Comparison of ENCODE assay signal across 11 mouse cellular contexts in the genomic region with DNA sequence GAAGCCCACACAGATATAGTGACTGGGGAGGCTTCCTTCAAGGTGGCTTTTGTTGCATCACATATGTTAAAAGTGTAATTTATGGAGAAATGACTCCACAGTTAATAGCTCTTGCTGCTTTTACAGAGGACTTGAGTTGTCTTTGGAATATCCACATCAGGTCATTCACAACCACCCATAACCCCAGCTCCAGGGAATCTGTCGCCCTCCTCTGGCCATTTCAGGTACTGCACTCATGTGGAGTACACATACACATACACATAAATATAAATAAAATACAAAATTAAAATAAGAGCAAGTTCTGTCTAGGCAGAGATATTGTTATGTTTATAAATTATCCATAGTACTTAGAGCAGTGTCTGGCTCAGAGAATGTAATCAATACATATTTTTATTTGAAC.
DNase-seq lines count a peak whose midpoint lies in the region; ATAC-seq and TF ChIP-seq lines count a peak whose summit lies in the region.
"Had no signal": no experiment of that assay in that cellular context is flagged by ENCODE, and none has a peak within 500 bp of the region (broad histone marks: within the 10 kb centered on the region; RNA-seq: fewer than 3 reads in every experiment).

No protein-coding gene starts in this region.

- no peak overlapping the region for H3K4me2 ChIP-seq in liver, embryonic 12.5 days
- H3K4me2 ChIP-seq: embryonic facial prominence, embryonic 13.5 days had no signal

- H3K9me3 ChIP-seq in liver, embryonic 12.5 days (replicated peaks): no peaks in the 10 kb centered on the region
- H3K9me3 ChIP-seq in ES-Bruce4 (replicated peaks; ENCODE audit: control insufficient read depth, insufficient read depth, low read length, poor library complexity, severe bottlenecking): no peaks in the 10 kb centered on the region
- no peaks in the 10 kb centered on the region for H3K9me3 ChIP-seq in embryonic facial prominence, embryonic 10.5 days
- H3K9me3 ChIP-seq: embryonic facial prominence, embryonic 13.5 days had no signal

- no peak for TF ChIP-seq EP300 in ES-Bruce4 (IDR thresholded peaks at IDR 0.05; ENCODE audit: insufficient read depth, low read depth, low read length)

- ATAC-seq in liver, embryonic 12.5 days: no peak
- ATAC-seq: hindbrain, embryonic 16.5 days had no signal

- TF ChIP-seq POLR2A in liver, adult 2 months (IDR thresholded peaks at IDR 0.05; ENCODE audit: extremely low read depth, insufficient read depth, low read length): no peak
- TF ChIP-seq POLR2A in ES-Bruce4 (IDR thresholded peaks at IDR 0.05; ENCODE audit: insufficient read depth, low read length): no peak

- 28% methylated on average over 1 of the region's 1 CpGs for WGBS in liver, adult 2 months
- WGBS in liver, embryonic 12.5 days (ENCODE audit: insufficient replicate concordance): 26% methylated on average over 1 of the region's 1 CpGs
- 33% methylated on average over 1 of the region's 1 CpGs for WGBS in embryonic facial prominence, embryonic 10.5 days

- no peaks in the 10 kb centered on the region for H3K36me3 ChIP-seq in liver, adult 2 months (ENCODE audit: control insufficient read depth, insufficient read depth, low read length)
- no peaks in the 10 kb centered on the region for H3K36me3 ChIP-seq in liver, embryonic 12.5 days
- no peaks in the 10 kb centered on the region for H3K36me3 ChIP-seq in ES-Bruce4 (ENCODE audit: control insufficient read depth, insufficient read depth, low read length, poor library complexity, severe bottlenecking)
- no peaks in the 10 kb centered on the region for H3K36me3 ChIP-seq in embryonic facial prominence, embryonic 10.5 days (replicated peaks)
- H3K36me3 ChIP-seq: embryonic facial prominence, embryonic 13.5 days had no signal

- H3K9ac ChIP-seq in liver, adult 2 months (ENCODE audit: low read depth, low read length): no peak overlapping the region
- H3K9ac ChIP-seq in liver, embryonic 12.5 days: no peak overlapping the region
- H3K9ac ChIP-seq in ES-Bruce4 (ENCODE audit: low read depth, poor library complexity, severe bottlenecking): no peak overlapping the region
- H3K9ac ChIP-seq: embryonic facial prominence, embryonic 13.5 days had no signal

- no peaks in the 10 kb centered on the region for H3K27me3 ChIP-seq in liver, adult 2 months (ENCODE audit: control insufficient read depth, insufficient read depth, low read length)
- H3K27me3 ChIP-seq in liver, embryonic 12.5 days (replicated peaks): no peaks in the 10 kb centered on the region
- no peaks in the 10 kb centered on the region for H3K27me3 ChIP-seq in ES-Bruce4 (ENCODE audit: control insufficient read depth, insufficient read depth, low read length, poor library complexity, severe bottlenecking)
- H3K27me3 ChIP-seq in embryonic facial prominence, embryonic 10.5 days (replicated peaks; ENCODE audit: low read depth, poor library complexity, severe bottlenecking): no peaks in the 10 kb centered on the region
- H3K27me3 ChIP-seq: embryonic facial prominence, embryonic 13.5 days had no signal

- H3K27ac ChIP-seq in gastrocnemius, adult 2 months: no peak overlapping the region
- no peak overlapping the region for H3K27ac ChIP-seq in liver, adult 2 months (replicated peaks; ENCODE audit: insufficient read depth, low read depth, low read length)
- H3K27ac ChIP-seq in liver, embryonic 12.5 days: no peak overlapping the region
- H3K27ac ChIP-seq in ES-Bruce4 (ENCODE audit: insufficient read depth, low read length): no peak overlapping the region
- H3K27ac ChIP-seq in embryonic facial prominence, embryonic 10.5 days (replicated peaks): no peak overlapping the region
- H3K27ac ChIP-seq: embryonic facial prominence, embryonic 13.5 days had no signal

- H3K4me3 ChIP-seq in gastrocnemius, adult 2 months: no peak overlapping the region
- no peak overlapping the region for H3K4me3 ChIP-seq in liver, adult 2 months (ENCODE audit: insufficient read depth, low read depth, low read length)
- H3K4me3 ChIP-seq in liver, embryonic 12.5 days: no peak overlapping the region
- no peak overlapping the region for H3K4me3 ChIP-seq in ES-Bruce4 (ENCODE audit: low read depth, low read length)
- no peak overlapping the region for H3K4me3 ChIP-seq in embryonic facial prominence, embryonic 10.5 days
- H3K4me3 ChIP-seq: embryonic facial prominence, embryonic 13.5 days had no signal

- H3K4me1 ChIP-seq in liver, adult 2 months (ENCODE audit: control insufficient read depth, insufficient read depth, low read length): no peaks in the 10 kb centered on the region
- peaks cover 6% of the 10 kb centered on the region for H3K4me1 ChIP-seq in liver, embryonic 12.5 days
- no peaks in the 10 kb centered on the region for H3K4me1 ChIP-seq in ES-Bruce4 (ENCODE audit: control insufficient read depth, insufficient read depth, low read length)
- 0 out of 2 replicates have a peak, but pooled peaks cover 3% of the 10 kb centered on the region for H3K4me1 ChIP-seq in embryonic facial prominence, embryonic 10.5 days
- H3K4me1 ChIP-seq: embryonic facial prominence, embryonic 13.5 days had no signal

- no peaks in the 10 kb centered on the region for H3K79me2 ChIP-seq in liver, adult 2 months (ENCODE audit: control insufficient read depth, insufficient read depth, low read length)

- peak; percentile 60 for TF ChIP-seq CTCF in gastrocnemius, adult 2 months (IDR thresholded peaks at IDR 0.05)
- TF ChIP-seq CTCF in liver, adult 2 months (IDR thresholded peaks at IDR 0.05; ENCODE audit: low read depth, low read length): peak; percentile 45; the same call in 1 of the 2 replicates
- TF ChIP-seq CTCF in ES-Bruce4 (IDR thresholded peaks at IDR 0.05; ENCODE audit: low read depth, low read length): peak; percentile 41

- intact Hi-C loops in gastrocnemius, adult 2 months (cut with DNase I): loop anchor here (10.0 kb wide), 1 partner anchor 355 kb away; no protein-coding TSS in a partner anchor

- DNase-seq in gastrocnemius, adult 2 months: no peak
- DNase-seq in gastrocnemius, adult 18-20 months (ENCODE audit: low spot score): no peak
- no peak for DNase-seq in liver, adult 2 months (ENCODE audit: extremely low read depth, low read depth, low spot score)
- DNase-seq in embryonic facial prominence, embryonic 10.5 days (ENCODE audit: low spot score): peak; percentile 22
- no peak for DNase-seq in spleen, postnatal 14 days (ENCODE audit: low spot score in 2 of 2)
- no peak for DNase-seq in urinary bladder, adult 2 months (ENCODE audit: low spot score)
- DNase-seq: cerebellum, adult 11 months had no signal
